Mouse (Mus musculus) embryonic fibroblast, embryonic 13.5 days (primary cell): Measurements from ENCODE around the gene Carns1. TPM values are rescaled to one million over a fixed set of nuclear protein-coding genes. Genes with fewer than 3 reads are reported as not detected.

Experiments used
- H3K27ac ChIP-seq: 2 replicates; pipeline ENCODE4 v1.5.1; 2012; ENCODE audit warnings: low read length, control low read depth, inconsistent platforms; ENCODE audit not compliant: insufficient read depth
- H3K4me1 ChIP-seq: 2 replicates; pipeline ENCODE4 v1.6.1; 2011; ENCODE audit warnings: low read length; ENCODE audit not compliant: control insufficient read depth, insufficient read depth
- H3K4me3 ChIP-seq: 2 replicates; pipeline ENCODE4 v1.5.1; 2011; ENCODE audit warnings: mild to moderate bottlenecking, control low read depth, low read length; ENCODE audit not compliant: insufficient read depth
- CTCF ChIP-seq: IDR thresholded peaks from 2 replicates; pipeline ENCODE4 v1.5.1; 2011; ENCODE audit warnings: mild to moderate bottlenecking, control low read depth, low read length, moderate library complexity, borderline replicate concordance; ENCODE audit not compliant: insufficient read depth
- POLR2A ChIP-seq: IDR thresholded peaks from 2 replicates; pipeline ENCODE4 v1.6.1; 2011; ENCODE audit warnings: low read depth, mild to moderate bottlenecking, control low read depth, low read length, moderate library complexity
- polyA plus RNA-seq: library from polyadenylated mRNA; stranded (reverse); fragments of >200 nt; gene quantifications from 2 replicates; pipeline ENCODE4 v1.2.4, GENCODE M21; 2011; ENCODE audit warnings: low read depth; ENCODE audit not compliant: missing spikeins, insufficient read length

Carns1 gene
- polyA plus RNA-seq, 1 experiment, result 4.4 TPM

- no peak for TF ChIP-seq CTCF
- no peak for TF ChIP-seq POLR2A
- Histone ChIP-seq H3K27ac (no peak overlapping the region), H3K4me3 (no peak overlapping the region), H3K4me1 (0 out of 2 replicates have a peak, but pooled peaks cover 2% of the 10 kb centered on the region)
Measured at GRCm38 (mm10) chr19:4114551-4114950, 60.7 kb downstream of the Carns1 start.

Other genes with a start within 250 kb of the Carns1 start
- 3.8 and 4.3 TPM in 2 replicates for gene Aldh3b1, start 245.7 kb downstream of the Carns1 start, polyA plus RNA-seq
- 34.5 and 44.9 TPM in 2 replicates for gene Unc93b1, start 240.3 kb downstream of the Carns1 start, polyA plus RNA-seq
- gene Aldh3b3, start 216.8 kb downstream of the Carns1 start, polyA plus RNA-seq, result not detected in 2 replicates
- gene Aldh3b2, start 203.2 kb downstream of the Carns1 start, polyA plus RNA-seq, result not detected in 2 replicates
- 4.9 and 7.7 TPM in 2 replicates for gene Acy3, start 188.9 kb downstream of the Carns1 start, polyA plus RNA-seq
- gene Tbx10, start 182.7 kb downstream of the Carns1 start, polyA plus RNA-seq, result not detected in 2 replicates
- 18.5 and 19.7 TPM in 2 replicates for gene Nudt8, start 174.9 kb downstream of the Carns1 start, polyA plus RNA-seq
- 2.1 TPM in 2 replicates for gene Gm49405, start 174.9 kb downstream of the Carns1 start, polyA plus RNA-seq
- gene Doc2g, start 172.2 kb downstream of the Carns1 start, polyA plus RNA-seq, result 2.1 and 3.2 TPM in 2 replicates
- 64.3 and 74.1 TPM in 2 replicates for gene Ndufv1, start 162.7 kb downstream of the Carns1 start, polyA plus RNA-seq
- gene Gstp1, start 137.5 kb downstream of the Carns1 start, polyA plus RNA-seq, result 225 and 296 TPM in 2 replicates
- gene Gstp2, start 129.5 kb downstream of the Carns1 start, polyA plus RNA-seq, result 1.7 and 3.1 TPM in 2 replicates
- not detected in 2 replicates for gene Gstp3, start 115.9 kb downstream of the Carns1 start, polyA plus RNA-seq
- gene Cabp2, start 93.9 kb downstream of the Carns1 start, polyA plus RNA-seq, result not detected in 2 replicates
- gene Cdk2ap2, start 78.3 kb downstream of the Carns1 start, polyA plus RNA-seq, result 25.1 and 32.1 TPM in 2 replicates
- 14.5 and 19.5 TPM in 2 replicates for gene Pitpnm1, start 75.5 kb downstream of the Carns1 start, polyA plus RNA-seq
- gene Aip, start 49.6 kb downstream of the Carns1 start, polyA plus RNA-seq, result 63.9 and 72.7 TPM in 2 replicates
- not detected in 2 replicates for gene Gpr152, start 35.7 kb downstream of the Carns1 start, polyA plus RNA-seq
- gene Cabp4, start 31.4 kb downstream of the Carns1 start, polyA plus RNA-seq, result not detected in 2 replicates
- gene Coro1b, start 26.9 kb downstream of the Carns1 start, polyA plus RNA-seq, result 143 and 179 TPM in 2 replicates
- gene Ptprcap, start 21.9 kb downstream of the Carns1 start, polyA plus RNA-seq, result 0.50 TPM in 1 of 2 replicates, not detected in the other
- 18.7 and 35.9 TPM in 2 replicates for gene Rps6kb2, start 12.1 kb downstream of the Carns1 start, polyA plus RNA-seq
- 0.25 and 0.42 TPM in 2 replicates for gene Tbc1d10c, start 15.8 kb upstream of the Carns1 start, polyA plus RNA-seq
- 327 and 340 TPM in 2 replicates for gene Ppp1ca, start 16.6 kb upstream of the Carns1 start, polyA plus RNA-seq
- gene Rad9a, start 26.2 kb upstream of the Carns1 start, polyA plus RNA-seq, result 25.5 and 32.3 TPM in 2 replicates
- 15.2 and 16.8 TPM in 2 replicates for gene Clcf1, start 38.8 kb upstream of the Carns1 start, polyA plus RNA-seq
- gene AC109138.7, start 38.9 kb upstream of the Carns1 start, polyA plus RNA-seq, result not detected in 2 replicates
- gene Pold4, start 56.4 kb upstream of the Carns1 start, polyA plus RNA-seq, result 55.2 and 55.8 TPM in 2 replicates
- gene Ssh3, start 93.7 kb upstream of the Carns1 start, polyA plus RNA-seq, result 14.0 and 22.5 TPM in 2 replicates
- 5.7 and 7.3 TPM in 2 replicates for gene Ankrd13d, start 107.7 kb upstream of the Carns1 start, polyA plus RNA-seq
- gene Grk2, start 130.7 kb upstream of the Carns1 start, polyA plus RNA-seq, result 40.5 and 41.6 TPM in 2 replicates
- gene Kdm2a, start 222.8 kb upstream of the Carns1 start, polyA plus RNA-seq, result 78.1 and 90.4 TPM in 2 replicates